Mouse (Mus musculus): ENCODE measurements around the gene Fmnl2. TPM values are rescaled to one million over a fixed set of nuclear protein-coding genes. Genes with fewer than 3 reads are reported as not detected.

Fmnl2 gene
- polyA plus RNA-seq, 1 experiment from 2014 or later = 9.0 TPM

- no peak for ATAC-seq
- Histone ChIP-seq H3K36me3 (ENCODE audit: control insufficient read depth, insufficient read depth, low read length) (no peaks in the 10 kb centered on the region), H3K4me3 (ENCODE audit: low read length) (no peak overlapping the region), H3K9ac (ENCODE audit: low read depth, low read length) (no peak overlapping the region), H3K9me3 (ENCODE audit: control insufficient read depth, low read length) (no peaks in the 10 kb centered on the region), H3K27ac (ENCODE audit: low read depth, low read length) (no peak overlapping the region), H3K27me3 (replicated peaks; ENCODE audit: control insufficient read depth, insufficient read depth, low read length) (no peaks in the 10 kb centered on the region), H3K4me1 (ENCODE audit: control insufficient read depth, insufficient read depth, low read depth, low read length) (no peaks in the 10 kb centered on the region; the same call in 1 of the 2 replicates), H3K4me2 (ENCODE audit: low read length) (no peak overlapping the region)
- WGBS = 74% methylated on average over 3 of the region's 3 CpGs
These were observed 21.9 kb upstream of the Fmnl2 start for GRCm38 (mm10) chr2:52835726-52836125.

- ATAC-seq = no peak
- Histone ChIP-seq H3K4me3 (ENCODE audit: low read length) (no peak overlapping the region), H3K27ac (ENCODE audit: low read depth, low read length) (no peak overlapping the region), H3K27me3 (replicated peaks; ENCODE audit: control insufficient read depth, insufficient read depth, low read length) (no peaks in the 10 kb centered on the region), H3K9ac (ENCODE audit: low read depth, low read length) (no peak overlapping the region), H3K9me3 (ENCODE audit: control insufficient read depth, low read length) (no peaks in the 10 kb centered on the region), H3K4me2 (ENCODE audit: low read length) (no peak overlapping the region), H3K36me3 (ENCODE audit: control insufficient read depth, insufficient read depth, low read length) (no peaks in the 10 kb centered on the region), H3K4me1 (ENCODE audit: control insufficient read depth, insufficient read depth, low read depth, low read length) (no peaks in the 10 kb centered on the region; the same call in 1 of the 2 replicates)
- 54% methylated on average over 4 of the region's 4 CpGs for WGBS
These were observed 18.6 kb upstream of the Fmnl2 start for GRCm38 (mm10) chr2:52839074-52839473.

- 66% methylated on average over 3 of the region's 3 CpGs for WGBS
- Histone ChIP-seq H3K36me3 (ENCODE audit: control insufficient read depth, insufficient read depth, low read length) (no peaks in the 10 kb centered on the region), H3K27ac (ENCODE audit: low read depth, low read length) (no peak overlapping the region), H3K4me1 (ENCODE audit: control insufficient read depth, insufficient read depth, low read depth, low read length) (no peaks in the 10 kb centered on the region; the same call in 1 of the 2 replicates), H3K9me3 (ENCODE audit: control insufficient read depth, low read length) (no peaks in the 10 kb centered on the region), H3K9ac (ENCODE audit: low read depth, low read length) (no peak overlapping the region), H3K27me3 (replicated peaks; ENCODE audit: control insufficient read depth, insufficient read depth, low read length) (no peaks in the 10 kb centered on the region), H3K4me3 (ENCODE audit: low read length) (no peak overlapping the region), H3K4me2 (ENCODE audit: low read length) (no peak overlapping the region)
- peak; percentile 58; the same call in 1 of the 2 replicates for ATAC-seq
These were observed 17.8 kb upstream of the Fmnl2 start for GRCm38 (mm10) chr2:52839868-52840267.

GRCm38 (mm10) chr2:52843861-52844260, 13.8 kb upstream of the Fmnl2 start:
- no peak overlapping the region for H3K4me2 ChIP-seq (ENCODE audit: low read length)
- H3K9ac ChIP-seq (ENCODE audit: low read depth, low read length) = no peak overlapping the region
- no peaks in the 10 kb centered on the region for H3K36me3 ChIP-seq (ENCODE audit: control insufficient read depth, insufficient read depth, low read length)
- no peak overlapping the region for H3K27ac ChIP-seq (ENCODE audit: low read depth, low read length)
- no peak for ATAC-seq
- no peaks in the 10 kb centered on the region for H3K27me3 ChIP-seq (replicated peaks; ENCODE audit: control insufficient read depth, insufficient read depth, low read length)
- 81% methylated on average over 2 of the region's 2 CpGs for WGBS
- H3K9me3 ChIP-seq (ENCODE audit: control insufficient read depth, low read length) = no peaks in the 10 kb centered on the region
- H3K4me3 ChIP-seq (ENCODE audit: low read length) = no peak overlapping the region
- H3K4me1 ChIP-seq (ENCODE audit: control insufficient read depth, insufficient read depth, low read depth, low read length) = no peaks in the 10 kb centered on the region; the same call in 1 of the 2 replicates

- H3K9me3 ChIP-seq (ENCODE audit: control insufficient read depth, low read length) = no peaks in the 10 kb centered on the region
- H3K4me1 ChIP-seq (ENCODE audit: control insufficient read depth, insufficient read depth, low read depth, low read length) = no peaks in the 10 kb centered on the region
- ATAC-seq = no peak
- WGBS = 80% methylated on average over 14 of the region's 14 CpGs
- no peak overlapping the region for H3K4me2 ChIP-seq (ENCODE audit: low read length)
- H3K9ac ChIP-seq (ENCODE audit: low read depth, low read length) = no peak overlapping the region
- H3K36me3 ChIP-seq (ENCODE audit: control insufficient read depth, insufficient read depth, low read length) = no peaks in the 10 kb centered on the region
- no peak overlapping the region for H3K4me3 ChIP-seq (ENCODE audit: low read length)
- H3K27ac ChIP-seq (ENCODE audit: low read depth, low read length) = no peak overlapping the region
- no peaks in the 10 kb centered on the region for H3K27me3 ChIP-seq (replicated peaks; ENCODE audit: control insufficient read depth, insufficient read depth, low read length)
These were observed 12.5 kb upstream of the Fmnl2 start for GRCm38 (mm10) chr2:52844936-52845752.

- ATAC-seq = no peak
- Histone ChIP-seq H3K36me3 (ENCODE audit: control insufficient read depth, insufficient read depth, low read length) (no peaks in the 10 kb centered on the region), H3K27ac (ENCODE audit: low read depth, low read length) (no peak overlapping the region), H3K4me2 (ENCODE audit: low read length) (no peak overlapping the region), H3K4me3 (ENCODE audit: low read length) (no peak overlapping the region), H3K9ac (ENCODE audit: low read depth, low read length) (no peak overlapping the region), H3K4me1 (ENCODE audit: control insufficient read depth, insufficient read depth, low read depth, low read length) (no peaks in the 10 kb centered on the region), H3K27me3 (replicated peaks; ENCODE audit: control insufficient read depth, insufficient read depth, low read length) (no peaks in the 10 kb centered on the region), H3K9me3 (ENCODE audit: control insufficient read depth, low read length) (no peaks in the 10 kb centered on the region)
- 52% methylated on average over 3 of the region's 3 CpGs for WGBS
These were observed 11.2 kb upstream of the Fmnl2 start for GRCm38 (mm10) chr2:52846506-52846905.

- Histone ChIP-seq H3K4me3 (ENCODE audit: low read length) (no peak overlapping the region), H3K36me3 (ENCODE audit: control insufficient read depth, insufficient read depth, low read length) (no peaks in the 10 kb centered on the region), H3K27ac (ENCODE audit: low read depth, low read length) (no peak overlapping the region), H3K4me1 (ENCODE audit: control insufficient read depth, insufficient read depth, low read depth, low read length) (no peaks in the 10 kb centered on the region), H3K27me3 (replicated peaks; ENCODE audit: control insufficient read depth, insufficient read depth, low read length) (no peaks in the 10 kb centered on the region), H3K9me3 (ENCODE audit: control insufficient read depth, low read length) (no peaks in the 10 kb centered on the region), H3K4me2 (ENCODE audit: low read length) (no peak overlapping the region), H3K9ac (ENCODE audit: low read depth, low read length) (no peak overlapping the region)
- no peak for ATAC-seq
- WGBS = 69% methylated on average over 3 of the region's 3 CpGs
These were observed 8.6 kb upstream of the Fmnl2 start for GRCm38 (mm10) chr2:52849092-52849491.

GRCm38 (mm10) chr2:52858529-52859465, 1.1 kb downstream of the Fmnl2 start:
- Histone ChIP-seq H3K27me3 (replicated peaks; ENCODE audit: control insufficient read depth, insufficient read depth, low read length) (no peaks in the 10 kb centered on the region), H3K4me2 (ENCODE audit: low read length) (peak overlapping the region; percentile 85), H3K36me3 (ENCODE audit: control insufficient read depth, insufficient read depth, low read length) (no peaks in the 10 kb centered on the region), H3K4me1 (ENCODE audit: control insufficient read depth, insufficient read depth, low read depth, low read length) (peaks cover 31% of the 10 kb centered on the region), H3K9me3 (ENCODE audit: control insufficient read depth, low read length) (no peaks in the 10 kb centered on the region), H3K4me3 (ENCODE audit: low read length) (peak overlapping the region; percentile 99), H3K27ac (ENCODE audit: low read depth, low read length) (peak overlapping the region; percentile 94), H3K9ac (ENCODE audit: low read depth, low read length) (peak overlapping the region; percentile 98)
- peak; percentile 32 for ATAC-seq
- under 1% methylated on average over 46 of the region's 46 CpGs for WGBS

GRCm38 (mm10) chr2:52859466-52859840, 1.8 kb downstream of the Fmnl2 start:
- H3K27me3 ChIP-seq (replicated peaks; ENCODE audit: control insufficient read depth, insufficient read depth, low read length) = no peaks in the 10 kb centered on the region
- peak overlapping the region; percentile 98 for H3K9ac ChIP-seq (ENCODE audit: low read depth, low read length)
- peak overlapping the region; percentile 85 for H3K4me2 ChIP-seq (ENCODE audit: low read length)
- WGBS = under 1% methylated on average over 7 of the region's 7 CpGs
- H3K9me3 ChIP-seq (ENCODE audit: control insufficient read depth, low read length) = no peaks in the 10 kb centered on the region
- H3K36me3 ChIP-seq (ENCODE audit: control insufficient read depth, insufficient read depth, low read length) = no peaks in the 10 kb centered on the region
- no peak for ATAC-seq
- peak overlapping the region; percentile 94 for H3K27ac ChIP-seq (ENCODE audit: low read depth, low read length)
- H3K4me3 ChIP-seq (ENCODE audit: low read length) = peak overlapping the region; percentile 99
- H3K4me1 ChIP-seq (ENCODE audit: control insufficient read depth, insufficient read depth, low read depth, low read length) = peaks cover 31% of the 10 kb centered on the region

Measured in hindbrain, embryonic 16.5 days (tissue).